Mouse (Mus musculus): ENCODE measurements around the gene Sema4f. TPM values are rescaled to one million over a fixed set of nuclear protein-coding genes. Genes with fewer than 3 reads are reported as not detected.

Gene Sema4f
- 30.8 and 31.4 TPM in 2 replicates for polyA plus RNA-seq (2012; rRNA removed)

GRCm38 (mm10) chr6:82939167-82939912 is at the start of gene Sema4f:
Sema4f (minus strand) TSS chr6:82939769.

GRCm38 (mm10) chr6:82946651-82947050 is 7.1 kb upstream of the Sema4f start, which contains the start of gene M1ap:
M1ap (plus strand) TSS chr6:82946902.

Other genes with a start within 250 kb of the Sema4f start
- 65.4 and 67.0 TPM in 2 replicates for gene Pole4, start 234.4 kb downstream of the Sema4f start, polyA plus RNA-seq (2012; rRNA removed)
- 2.3 and 2.4 TPM in 2 replicates for gene Hk2, start 165.3 kb downstream of the Sema4f start, polyA plus RNA-seq (2012; rRNA removed)
- gene M1ap, start 7.1 kb upstream of the Sema4f start, polyA plus RNA-seq (2012; rRNA removed): 0.05 and 0.61 TPM in 2 replicates
- 1.7 and 2.2 TPM in 2 replicates for gene Dok1, start 93.7 kb upstream of the Sema4f start, polyA plus RNA-seq (2012; rRNA removed)
- 5.8 and 6.2 TPM in 2 replicates for gene Loxl3, start 94.4 kb upstream of the Sema4f start, polyA plus RNA-seq (2012; rRNA removed)
- gene Aup1, start 114.8 kb upstream of the Sema4f start, polyA plus RNA-seq (2012; rRNA removed): 260 and 270 TPM in 2 replicates
- 86.0 and 91.4 TPM in 2 replicates for gene Htra2, start 115.5 kb upstream of the Sema4f start, polyA plus RNA-seq (2012; rRNA removed)
- 0.70 and 0.74 TPM in 2 replicates for gene Dqx1, start 118.1 kb upstream of the Sema4f start, polyA plus RNA-seq (2012; rRNA removed)
- gene Tlx2, start 130.5 kb upstream of the Sema4f start, polyA plus RNA-seq (2012; rRNA removed): 1.2 TPM in 1 of 2 replicates, not detected in the other
- 53.5 and 53.6 TPM in 2 replicates for gene Pcgf1, start 138.1 kb upstream of the Sema4f start, polyA plus RNA-seq (2012; rRNA removed)
- 0.16 and 0.57 TPM in 2 replicates for gene Lbx2, start 146.6 kb upstream of the Sema4f start, polyA plus RNA-seq (2012; rRNA removed)
- gene Ccdc142, start 161.8 kb upstream of the Sema4f start, polyA plus RNA-seq (2012; rRNA removed): 13.9 TPM in 2 replicates
- gene Gm42688, start 161.8 kb upstream of the Sema4f start, polyA plus RNA-seq (2012; rRNA removed): 13.6 and 13.9 TPM in 2 replicates
- 103 and 111 TPM in 2 replicates for gene Mrpl53, start 169.3 kb upstream of the Sema4f start, polyA plus RNA-seq (2012; rRNA removed)
- gene Mogs, start 175.7 kb upstream of the Sema4f start, polyA plus RNA-seq (2012; rRNA removed): 45.7 and 48.5 TPM in 2 replicates
- 152 and 163 TPM in 2 replicates for gene Wbp1, start 181.8 kb upstream of the Sema4f start, polyA plus RNA-seq (2012; rRNA removed)
- 37.3 and 39.4 TPM in 2 replicates for gene Ino80b, start 185.7 kb upstream of the Sema4f start, polyA plus RNA-seq (2012; rRNA removed)
- 13.7 and 18.2 TPM in 2 replicates for gene Rtkn, start 195.7 kb upstream of the Sema4f start, polyA plus RNA-seq (2012; rRNA removed)
- 25.6 and 26.5 TPM in 2 replicates for gene Wdr54, start 216.6 kb upstream of the Sema4f start, polyA plus RNA-seq (2012; rRNA removed)
- 8.3 TPM in 2 replicates for gene 1700003E16Rik, start 216.6 kb upstream of the Sema4f start, polyA plus RNA-seq (2012; rRNA removed)
- gene Dctn1, start 226.2 kb upstream of the Sema4f start, polyA plus RNA-seq (2012; rRNA removed): 230 and 248 TPM in 2 replicates

Data from central nervous system, embryonic 18 days (tissue).